Mouse (Mus musculus) brain, embryonic 14.5 days (tissue): Measurements from ENCODE around the gene Fcgr2b. TPM values are rescaled to one million over a fixed set of nuclear protein-coding genes. Genes with fewer than 3 reads are reported as not detected.

Experiments
- DNase-seq: peaks from one replicate; pipeline ENCODE4 v3.0.0-alpha.2; 2011; ENCODE audit warnings: low read depth
- CTCF ChIP-seq: fragments of 200-500 bp; IDR thresholded peaks from 2 replicates; pipeline ENCODE4 v1.5.1; 2012; ENCODE audit warnings: inconsistent platforms, mild to moderate bottlenecking, moderate library complexity, borderline replicate concordance; ENCODE audit not compliant: insufficient read depth, insufficient read length; ENCODE audit errors: extremely low read depth
- POLR2A ChIP-seq: fragments of 200-500 bp; IDR thresholded peaks from 2 replicates; pipeline ENCODE4 v1.6.1; 2012; ENCODE audit warnings: mild to moderate bottlenecking, inconsistent platforms, borderline replicate concordance; ENCODE audit not compliant: poor library complexity, insufficient read depth, insufficient read length, severe bottlenecking; ENCODE audit errors: extremely low read depth
- polyA plus RNA-seq: library from polyadenylated mRNA; depleted of rRNA; stranded (reverse); fragments of >200 nt; gene quantifications from 2 replicates; pipeline ENCODE4 v1.2.3, GENCODE M21; 2012; rRNA removed

Gene Fcgr2b
- polyA plus RNA-seq, 1 experiment: 1.4 TPM

GRCm38 (mm10) chr1:170933386-170933920, 42.9 kb downstream of the Fcgr2b start:
- no peak for TF ChIP-seq POLR2A
- no peak for TF ChIP-seq CTCF
- DNase-seq: no peak

- no peak for DNase-seq
- TF ChIP-seq POLR2A (no peak), CTCF (no peak)
These were observed 44.3 kb downstream of the Fcgr2b start for GRCm38 (mm10) chr1:170932043-170932442.

DNA sequence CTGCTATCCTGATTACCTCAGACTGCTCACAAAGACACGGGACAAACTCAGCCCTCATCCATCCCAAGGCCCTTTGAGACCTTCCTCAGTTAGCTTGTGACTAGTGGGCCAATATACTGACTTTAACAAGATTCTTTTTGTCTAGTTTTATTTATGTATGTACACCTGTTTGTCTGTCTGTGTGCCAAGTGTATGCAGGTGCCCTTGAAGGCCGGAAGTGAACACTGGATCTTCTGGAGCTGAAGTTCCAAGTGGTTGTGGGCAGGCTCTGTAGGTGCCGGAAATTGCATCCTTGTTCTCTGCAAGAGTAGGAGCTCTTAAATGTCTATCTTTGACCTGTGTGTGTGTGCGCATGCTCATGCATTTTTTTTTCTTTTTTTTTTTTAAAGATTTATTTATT, 47.1 kb downstream of the Fcgr2b start:
- TF ChIP-seq CTCF: no peak
- TF ChIP-seq POLR2A: no peak
- DNase-seq: no peak

GRCm38 (mm10) chr1:170928467-170928866, 47.9 kb downstream of the Fcgr2b start:
- TF ChIP-seq CTCF: no peak
- no peak for TF ChIP-seq POLR2A
- no peak for DNase-seq

- DNase-seq: no peak
- TF ChIP-seq POLR2A: no peak
- no peak for TF ChIP-seq CTCF
These were observed 49.0 kb downstream of the Fcgr2b start, which contains the start of gene Fcrla for GRCm38 (mm10) chr1:170927378-170927777. TSS of gene Fcrla (minus strand) at chr1:170927583.

DNA sequence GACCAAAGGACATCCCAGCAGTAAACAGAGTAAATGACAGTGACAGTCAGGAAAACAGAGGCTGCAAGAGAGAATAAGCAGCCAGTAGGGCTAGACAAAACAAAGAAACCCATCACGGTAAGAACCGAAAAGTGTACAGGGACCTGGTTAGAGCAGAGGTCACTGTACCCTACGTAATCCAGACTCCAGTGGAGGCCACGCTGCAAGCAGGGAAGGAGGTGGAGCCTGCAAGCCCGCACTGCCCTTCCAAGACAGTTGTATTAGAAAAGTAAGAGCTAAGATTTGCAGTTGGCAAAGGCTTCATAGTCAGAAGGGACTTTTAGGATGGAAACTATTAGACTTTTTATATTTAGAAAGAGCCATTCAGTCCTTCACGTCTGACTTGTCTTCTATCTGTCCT, 49.4 kb downstream of the Fcgr2b start:
- TF ChIP-seq POLR2A (no peak), CTCF (no peak)

DNA sequence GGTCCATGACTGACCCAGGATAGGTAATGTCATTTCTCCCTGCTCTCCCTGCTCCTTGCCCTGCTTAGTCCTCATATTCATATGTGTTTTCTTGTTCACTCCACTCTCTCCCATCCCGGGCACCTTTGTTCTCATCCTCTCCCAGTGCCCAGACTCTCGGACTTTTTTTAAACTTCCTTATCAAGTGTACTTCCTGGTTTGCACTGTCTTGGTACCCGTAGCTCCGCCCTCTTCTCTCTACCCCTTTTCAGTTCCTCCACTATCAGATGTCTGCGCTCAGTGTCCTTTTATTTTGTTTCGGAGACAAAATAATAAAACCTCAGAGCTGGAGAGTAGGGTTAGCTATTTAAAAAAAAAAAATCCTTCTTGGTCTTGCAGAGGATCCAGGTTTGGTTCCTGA, 51.9 kb downstream of the Fcgr2b start:
- TF ChIP-seq CTCF (no peak), POLR2A (no peak)
- no peak for DNase-seq

More for the DNA sequence above, 49.4 kb downstream of the Fcgr2b start:
- DNase-seq: no peak

GRCm38 (mm10) chr1:170919308-170919707, 57.0 kb downstream of the Fcgr2b start:
- DNase-seq: no peak
- TF ChIP-seq CTCF: no peak
- no peak for TF ChIP-seq POLR2A

GRCm38 (mm10) chr1:170915657-170916056, 60.7 kb downstream of the Fcgr2b start:
- TF ChIP-seq CTCF (no peak), POLR2A (no peak)
- no peak for DNase-seq

- DNase-seq: no peak
- TF ChIP-seq POLR2A: no peak
These were observed 63.3 kb downstream of the Fcgr2b start, which contains the start of gene Fcrlb for GRCm38 (mm10) chr1:170912891-170913615. TSS of gene Fcrlb (minus strand) at chr1:170912941.

GRCm38 (mm10) chr1:170911907-170912660, 64.3 kb downstream of the Fcgr2b start:
- no peak for TF ChIP-seq CTCF
- no peak for TF ChIP-seq POLR2A

More at GRCm38 (mm10) chr1:170911907-170912660, 64.3 kb downstream of the Fcgr2b start:
- no peak for DNase-seq

Other genes starting within 250 kb of the Fcgr2b start
- gene Atf6, start 108.8 kb downstream of the Fcgr2b start, polyA plus RNA-seq: 8.9 and 10.9 TPM in 2 replicates
- 0.67 and 0.97 TPM in 2 replicates for gene Gm26620, start 91.5 kb downstream of the Fcgr2b start, polyA plus RNA-seq
- 41.5 and 43.8 TPM in 2 replicates for gene Dusp12, start 91.0 kb downstream of the Fcgr2b start, polyA plus RNA-seq
- gene Fcrlb, start 63.6 kb downstream of the Fcgr2b start, polyA plus RNA-seq: 0.37 and 0.44 TPM in 2 replicates
- gene Fcrla, start 49.0 kb downstream of the Fcgr2b start, polyA plus RNA-seq: not detected in 2 replicates
- 0.34 and 0.38 TPM in 2 replicates for gene Fcgr4, start 42.4 kb upstream of the Fcgr2b start, polyA plus RNA-seq
- gene Fcgr3, start 88.4 kb upstream of the Fcgr2b start, polyA plus RNA-seq: 4.9 and 7.4 TPM in 2 replicates
- 9.8 and 16.7 TPM in 2 replicates for gene Cfap126, start 137.4 kb upstream of the Fcgr2b start, polyA plus RNA-seq
- 272 and 337 TPM in 2 replicates for gene Sdhc, start 174.1 kb upstream of the Fcgr2b start, polyA plus RNA-seq
- gene Mpz, start 174.2 kb upstream of the Fcgr2b start, polyA plus RNA-seq: 1.1 and 5.1 TPM in 2 replicates
- gene Pcp4l1, start 219.7 kb upstream of the Fcgr2b start, polyA plus RNA-seq: 10.0 and 22.6 TPM in 2 replicates
- 0.03 and 0.09 TPM in 2 replicates for gene Nr1i3, start 237.4 kb upstream of the Fcgr2b start, polyA plus RNA-seq
- 35.8 and 38.1 TPM in 2 replicates for gene Tomm40l, start 246.0 kb upstream of the Fcgr2b start, polyA plus RNA-seq
- gene Apoa2, start 248.5 kb upstream of the Fcgr2b start, polyA plus RNA-seq: 2.7 and 3.7 TPM in 2 replicates